Mouse (Mus musculus) MEL (cell line): ENCODE measurements around the gene Nyap1. TPM values are rescaled to one million over a fixed set of nuclear protein-coding genes. Genes with fewer than 3 reads are reported as not detected.

Experiments used
- DNase-seq: peaks from one replicate; pipeline ENCODE4 v3.0.0; 2011; ENCODE audit warnings: low read depth, low spot score
- H3K27ac ChIP-seq: 2 replicates; pipeline ENCODE4 v1.5.1; 2012; ENCODE audit warnings: low read depth, mild to moderate bottlenecking, control low read depth, low read length, moderate library complexity; ENCODE audit not compliant: control insufficient read depth
- H3K27me3 ChIP-seq, 2 experiments: fragments of 150-350 bp in 1 of 2; sonication (generic) in 1 of 2; 2 replicates each; pipeline ENCODE4 v1.6.1; 2012; ENCODE audit warnings: low read length in 2 of 2, mild to moderate bottlenecking in 2 of 2, improper control_type of control experiment in 1 of 2, moderate library complexity in 1 of 2; ENCODE audit not compliant: insufficient read depth in 2 of 2, control insufficient read depth in 1 of 2
- H3K36me3 ChIP-seq, 2 experiments: 2 replicates each; pipeline ENCODE4 v1.6.1; 2012 to 2014; ENCODE audit warnings: low read length in 2 of 2, improper control_type of control experiment in 1 of 2, inconsistent platforms in 1 of 2, mild to moderate bottlenecking in 1 of 2; ENCODE audit not compliant: insufficient read depth in 2 of 2, control insufficient read depth in 1 of 2
- H3K4me1 ChIP-seq, 2 experiments: fragments of 150-350 bp in 1 of 2; sonication (generic) in 1 of 2; 2 replicates each; pipeline ENCODE4 v1.6.1; 2012; ENCODE audit warnings: low read length in 2 of 2, improper control_type of control experiment in 1 of 2, mild to moderate bottlenecking in 1 of 2; ENCODE audit not compliant: insufficient read depth in 2 of 2, control insufficient read depth in 1 of 2
- H3K4me3 ChIP-seq, 2 experiments: fragments of 150-350 bp in 1 of 2; sonication (generic) in 1 of 2; 2 replicates each; pipeline ENCODE4 v1.5.1; 2012; ENCODE audit warnings: low read depth in 2 of 2, low read length in 2 of 2, mild to moderate bottlenecking in 2 of 2, moderate library complexity in 2 of 2, control low read depth in 1 of 2, improper control_type of control experiment in 1 of 2; ENCODE audit not compliant: control insufficient read depth in 1 of 2, insufficient read depth in 1 of 2
- H3K79me2 ChIP-seq: 2 replicates; pipeline ENCODE4 v1.6.1; 2012; ENCODE audit warnings: mild to moderate bottlenecking, low read length, moderate library complexity; ENCODE audit not compliant: control insufficient read depth, poor library complexity, insufficient read depth
- H3K9ac ChIP-seq: 2 replicates; pipeline ENCODE4 v1.6.1; 2012; ENCODE audit warnings: low read depth, mild to moderate bottlenecking, control low read depth, low read length, moderate library complexity; ENCODE audit not compliant: control insufficient read depth, poor library complexity, severe bottlenecking
- H3K9me3 ChIP-seq: fragments of 150-350 bp; sonication (generic); replicated peaks from 2 replicates; pipeline ENCODE4 v1.6.1; 2012; ENCODE audit warnings: mild to moderate bottlenecking, low read length, improper control_type of control experiment, moderate library complexity; ENCODE audit not compliant: insufficient read depth
- BHLHE40 ChIP-seq: IDR thresholded peaks from 2 replicates; pipeline ENCODE4 v1.6.1; 2012; ENCODE audit warnings: low read depth, mild to moderate bottlenecking, inconsistent platforms, low read length, improper control_type of control experiment, borderline replicate concordance
- CTCF ChIP-seq, 3 experiments: IDR thresholded peaks in 2 of 3; conservative IDR thresholded peaks in 1 of 3; 2 replicates each; pipeline ENCODE4 v1.5.1; 2011 to 2012; ENCODE audit warnings: low read length in 3 of 3, low read depth in 2 of 3, mild to moderate bottlenecking in 2 of 3, improper control_type of control experiment in 1 of 3, inconsistent platforms in 1 of 3, mixed read lengths in 1 of 3, moderate library complexity in 1 of 3; ENCODE audit not compliant: control insufficient read depth in 1 of 3, insufficient read depth in 1 of 3, poor library complexity in 1 of 3, severe bottlenecking in 1 of 3
- E2F4 ChIP-seq: IDR thresholded peaks from 2 replicates; pipeline ENCODE4 v1.6.1; 2011; ENCODE audit warnings: low read depth, low read length, improper control_type of control experiment, borderline replicate concordance
- ELF1 ChIP-seq: IDR thresholded peaks from 2 replicates; pipeline ENCODE4 v1.6.1; 2014; ENCODE audit warnings: low read depth, mild to moderate bottlenecking, inconsistent platforms, low read length, improper control_type of control experiment, moderate library complexity
- ETS1 ChIP-seq: IDR thresholded peaks from 2 replicates; pipeline ENCODE4 v1.6.1; 2012; ENCODE audit warnings: low read depth, mild to moderate bottlenecking, inconsistent platforms, low read length, improper control_type of control experiment, moderate library complexity
- GABPA ChIP-seq: IDR thresholded peaks from 2 replicates; pipeline ENCODE4 v1.6.1; 2012; ENCODE audit warnings: low read depth, mild to moderate bottlenecking, inconsistent platforms, low read length, improper control_type of control experiment, moderate library complexity
- GATA1 ChIP-seq: IDR thresholded peaks from 2 replicates; pipeline ENCODE4 v1.6.1; 2011; ENCODE audit warnings: low read depth, low read length, improper control_type of control experiment
- JUND ChIP-seq: IDR thresholded peaks from 2 replicates; pipeline ENCODE4 v1.6.1; 2011; ENCODE audit warnings: low read depth, mild to moderate bottlenecking, improper control_type of control experiment, low read length
- MAZ ChIP-seq: IDR thresholded peaks from 2 replicates; pipeline ENCODE4 v1.6.1; 2012; ENCODE audit warnings: low read depth, mild to moderate bottlenecking, inconsistent platforms, low read length, improper control_type of control experiment
- MXI1 ChIP-seq: IDR thresholded peaks from 2 replicates; pipeline ENCODE4 v1.6.1; 2011; ENCODE audit warnings: mild to moderate bottlenecking, low read depth, low read length, improper control_type of control experiment
- MYB ChIP-seq: IDR thresholded peaks from 2 replicates; pipeline ENCODE4 v1.6.1; 2011; ENCODE audit warnings: mild to moderate bottlenecking, low read depth, low read length, improper control_type of control experiment
- NRF1 ChIP-seq: IDR thresholded peaks from 2 replicates; pipeline ENCODE4 v1.6.1; 2014; ENCODE audit warnings: low read depth, mild to moderate bottlenecking, inconsistent platforms, low read length, improper control_type of control experiment, moderate library complexity; ENCODE audit not compliant: poor library complexity, insufficient read depth, severe bottlenecking
- POLR2AphosphoS2 ChIP-seq: IDR thresholded peaks from 2 replicates; pipeline ENCODE4 v1.6.1; 2011; ENCODE audit warnings: low read length, improper control_type of control experiment
- RCOR1 ChIP-seq: IDR thresholded peaks from 2 replicates; pipeline ENCODE4 v1.6.1; 2012; ENCODE audit warnings: low read depth, mild to moderate bottlenecking, inconsistent platforms, low read length, improper control_type of control experiment
- SIN3A ChIP-seq: IDR thresholded peaks from 2 replicates; pipeline ENCODE4 v1.6.1; 2012; ENCODE audit warnings: low read length, improper control_type of control experiment, inconsistent platforms
- SMC3 ChIP-seq: IDR thresholded peaks from 2 replicates; pipeline ENCODE4 v1.6.1; 2011; ENCODE audit warnings: low read depth, low read length, improper control_type of control experiment
- TBP ChIP-seq: IDR thresholded peaks from 2 replicates; pipeline ENCODE4 v1.8.0; 2011; ENCODE audit warnings: low read depth, low read length, improper control_type of control experiment
- UBTF ChIP-seq: IDR thresholded peaks from 2 replicates; pipeline ENCODE4 v1.6.1; 2012; ENCODE audit warnings: low read depth, mild to moderate bottlenecking, inconsistent platforms, low read length, improper control_type of control experiment, moderate library complexity, borderline replicate concordance; ENCODE audit not compliant: insufficient read depth
- USF2 ChIP-seq, 2 experiments: IDR thresholded peaks; 2 replicates each; pipeline ENCODE4 v1.6.1; 2011 to 2012; ENCODE audit warnings: improper control_type of control experiment in 2 of 2, low read length in 2 of 2, borderline replicate concordance in 1 of 2, inconsistent platforms in 1 of 2, low read depth in 1 of 2, mild to moderate bottlenecking in 1 of 2; ENCODE audit not compliant: insufficient read depth in 1 of 2
- ZC3H11A ChIP-seq: IDR thresholded peaks from 2 replicates; pipeline ENCODE4 v1.6.1; 2012; ENCODE audit warnings: low read depth, mild to moderate bottlenecking, inconsistent platforms, low read length, improper control_type of control experiment
- ZMIZ1 ChIP-seq: IDR thresholded peaks from 2 replicates; pipeline ENCODE4 v1.6.1; 2012; ENCODE audit warnings: low read depth, mild to moderate bottlenecking, inconsistent platforms, low read length, improper control_type of control experiment, moderate library complexity
- polyA plus RNA-seq, 2 experiments: library from polyadenylated mRNA; stranded (reverse) in 1 of 2; unstranded in 1 of 2; fragments of >175 nt in 1 of 2; fragments of >200 nt in 1 of 2; gene quantifications; 2 replicates each; pipeline versions ENCODE4 v1.2.1 to v1.2.4; 2012; ENCODE audit warnings: low replicate concordance in 2 of 2, low read depth in 1 of 2; ENCODE audit not compliant: insufficient read length in 2 of 2, insufficient read depth in 1 of 2, missing spikeins in 1 of 2
- total RNA-seq: library from RNA; depleted of rRNA; stranded (reverse); fragments of 300-350 nt; gene quantifications from 2 replicates; pipeline ENCODE4 v1.2.3, GENCODE M21; 2012

The Nyap1 gene
- total and polyA plus RNA-seq, 3 experiments, result 0.39 to 1.1 TPM; not detected in 1

GRCm38 (mm10) chr5:137786109-137786942 lies 44.9 kb upstream of the Nyap1 start (continued):
- TF ChIP-seq UBTF (no peak), ETS1 (peak; percentile 74), CTCF (IDR thresholded peaks at IDR 0.05 in 2 of 3, conservative IDR thresholded peaks at IDR 0.05 in 1 of 3; ENCODE audit: control insufficient read depth in 1 of 3, insufficient read depth in 1 of 3, low read depth in 2 of 3, low read length in 3 of 3, poor library complexity in 1 of 3, severe bottlenecking in 1 of 3) (no peak), USF2 (IDR thresholded peaks at IDR 0.05; ENCODE audit: borderline replicate concordance in 1 of 2, insufficient read depth in 1 of 2, low read depth in 1 of 2, low read length in 2 of 2) (peak in 1 of 2 experiments; percentile 56; a peak in 1 of 4 replicates), JUND (no peak), POLR2AphosphoS2 (peak; percentile 94), ZMIZ1 (peak; percentile 95; the same call in 1 of the 2 replicates), TBP (peak; percentile 91), SIN3A (peak; percentile 80), E2F4 (peak; percentile 47; the same call in 1 of the 2 replicates), ZC3H11A (no peak), SMC3 (no peak), MYB (peak; percentile 48; the same call in 1 of the 2 replicates), NRF1 (peak; percentile 84), GATA1 (no peak), MAZ (peak; percentile 92), ELF1 (peak; percentile 56), MXI1 (peak; percentile 97), BHLHE40 (peak; percentile 95), RCOR1 (no peak)

DNA sequence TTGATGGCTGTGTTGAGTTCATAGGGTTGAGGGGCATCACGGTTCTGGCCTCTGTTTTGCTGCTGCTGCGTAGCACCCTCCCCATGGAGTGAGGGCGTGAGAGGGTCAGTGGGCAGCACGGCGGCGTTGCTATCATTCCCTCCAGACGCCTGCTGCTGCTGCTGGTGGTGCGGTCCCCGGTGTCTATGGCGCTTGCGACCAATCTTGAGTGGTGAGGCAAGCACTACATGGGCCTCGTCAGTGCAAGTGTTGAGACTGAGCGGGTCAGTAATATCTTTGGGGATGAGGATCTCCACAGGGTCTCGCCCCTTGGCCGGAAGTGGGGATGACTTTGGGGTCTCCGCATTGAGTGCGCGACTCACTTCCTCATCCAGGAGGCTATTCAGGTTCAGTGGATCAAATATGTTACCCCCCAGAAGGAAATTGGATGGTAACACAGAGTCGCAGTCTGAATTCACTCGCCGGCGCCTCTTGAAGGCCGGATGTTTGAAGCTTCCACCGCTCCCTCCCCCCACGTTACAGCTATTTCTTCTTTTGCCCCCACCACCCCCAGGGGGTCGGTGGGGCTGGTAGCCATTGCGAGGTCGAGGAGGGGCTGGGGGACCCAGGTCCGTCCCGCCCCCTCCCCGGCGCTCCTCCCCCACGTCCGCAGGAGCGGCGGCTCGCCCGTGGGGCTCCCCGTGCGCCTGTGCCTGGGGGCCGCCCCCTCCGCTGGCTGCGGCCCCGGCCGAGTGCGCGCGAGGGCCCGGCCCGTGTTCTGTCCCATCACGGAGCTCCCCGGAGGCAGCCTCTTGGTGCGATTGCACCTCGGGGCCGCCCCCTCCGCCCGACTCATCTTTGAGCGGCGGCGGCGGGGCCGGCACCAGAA lies 44.0 kb upstream of the Nyap1 start:
- DNase-seq, result peak; percentile 50
- peaks cover 0 to 20% of the 10 kb centered on the region in 2 experiments; a peak in 2 of 4 replicates for H3K4me1 ChIP-seq
- TF ChIP-seq MAZ, result 0 out of 2 replicates have a peak, but pooled peaks have one; percentile 37
- TF ChIP-seq GABPA, result no peak

More for the DNA sequence above, 44.0 kb upstream of the Nyap1 start:
- Histone ChIP-seq H3K79me2 (peaks cover 37% of the 10 kb centered on the region), H3K27ac (peak overlapping the region; percentile 98), H3K36me3 (peaks cover 3 to 18% of the 10 kb centered on the region in 2 experiments), H3K9ac (peak overlapping the region; percentile 98), H3K9me3 (no peaks in the 10 kb centered on the region), H3K4me3 (peak overlapping the region; percentile 73 to 88), H3K27me3 (no peaks in the 10 kb centered on the region)
